Mouse (Mus musculus): ENCODE measurements around the gene Myo3a.

The Myo3a gene

GRCm38 (mm10) chr2:22620978-22621827 is 393.9 kb downstream of the Myo3a start:
- DNase-seq (ENCODE audit: low spot score in 2 of 2) = no peak

- DNase-seq (ENCODE audit: low spot score in 2 of 2) = no peak
These were observed 394.8 kb downstream of the Myo3a start, which contains the start of gene Gad2 for GRCm38 (mm10) chr2:22621828-22622731. Gad2 (plus strand) TSS chr2:22622205.

- no peak for DNase-seq (ENCODE audit: low spot score in 2 of 2)
These were observed 396.1 kb downstream of the Myo3a start for GRCm38 (mm10) chr2:22623111-22624070.

GRCm38 (mm10) chr2:22624188-22624975 is 397.1 kb downstream of the Myo3a start:
- DNase-seq (ENCODE audit: low spot score in 2 of 2) = no peak

- DNase-seq (ENCODE audit: low spot score in 2 of 2) = no peak
These were observed 398.0 kb downstream of the Myo3a start for GRCm38 (mm10) chr2:22625096-22625960.

GRCm38 (mm10) chr2:22627147-22627666 is 399.9 kb downstream of the Myo3a start:
- no peak for DNase-seq (ENCODE audit: low spot score in 2 of 2)

- DNase-seq (ENCODE audit: low spot score in 2 of 2) = no peak
These were observed 400.6 kb downstream of the Myo3a start for GRCm38 (mm10) chr2:22627819-22628432.

GRCm38 (mm10) chr2:22634766-22635165 is 407.5 kb downstream of the Myo3a start:
- DNase-seq (ENCODE audit: low spot score in 2 of 2) = no peak

- no peak for DNase-seq (ENCODE audit: low spot score in 2 of 2)
These were observed 418.8 kb downstream of the Myo3a start for GRCm38 (mm10) chr2:22646134-22646533.

- no peak for DNase-seq (ENCODE audit: low spot score in 2 of 2)
These were observed 421.1 kb downstream of the Myo3a start for GRCm38 (mm10) chr2:22648394-22648793.

GRCm38 (mm10) chr2:22651826-22652225 is 424.5 kb downstream of the Myo3a start:
- DNase-seq (ENCODE audit: low spot score in 2 of 2) = no peak

GRCm38 (mm10) chr2:22663731-22664130 is 436.4 kb downstream of the Myo3a start:
- no peak for DNase-seq (ENCODE audit: low spot score in 2 of 2)

Measured in heart, adult 9 months (tissue).